Mouse (Mus musculus) erythroblast, embryonic 14.5 days (primary cell): ENCODE results near the gene Atxn2l.

Experiments used
- GATA1 ChIP-seq: IDR thresholded peaks from 2 replicates; pipeline ENCODE4 v1.6.1; 2012; ENCODE audit warnings: low read length, inconsistent platforms, mixed read lengths
- TAL1 ChIP-seq: IDR thresholded peaks from 3 replicates; pipeline ENCODE4 v1.6.1; 2012; ENCODE audit warnings: low read length, inconsistent platforms, mixed read lengths

DNA sequence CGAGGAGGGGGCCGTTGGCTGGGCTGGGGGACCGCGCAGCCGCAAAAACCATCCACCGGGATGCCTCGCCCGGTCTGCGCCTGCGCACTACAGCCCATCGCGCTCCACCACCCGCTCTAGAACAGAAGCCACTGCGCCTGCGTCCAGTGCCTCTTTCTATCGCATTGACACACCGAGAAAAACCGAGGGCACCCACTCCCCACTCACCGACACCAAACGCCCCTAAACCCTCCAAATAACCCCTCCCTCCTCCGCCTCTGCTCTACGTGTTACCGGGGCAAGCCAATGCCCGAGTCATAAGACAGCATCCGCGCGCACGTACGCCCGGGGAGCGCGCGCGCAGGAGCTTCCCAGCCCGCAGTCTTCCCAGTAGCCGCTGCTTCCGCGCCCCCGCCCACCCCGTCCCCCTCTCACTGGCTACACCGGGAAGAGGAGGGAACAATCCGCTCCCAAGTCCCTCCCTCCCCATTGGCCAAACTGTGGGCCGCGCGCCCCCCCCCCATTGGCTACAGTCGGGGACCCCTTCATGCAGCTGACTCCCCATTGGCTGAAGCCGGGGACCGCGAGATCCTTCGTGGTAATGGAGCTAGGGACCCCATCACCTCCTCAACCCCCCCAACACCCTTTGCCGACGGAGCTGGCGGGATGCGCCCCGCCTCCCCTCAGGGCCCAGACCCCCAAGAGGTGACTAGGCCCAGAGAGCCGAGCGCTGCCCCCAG, 1.1 kb downstream of the Atxn2l start:
- TF ChIP-seq TAL1 (no peak), GATA1 (no peak)
